In the genomic region with DNA sequence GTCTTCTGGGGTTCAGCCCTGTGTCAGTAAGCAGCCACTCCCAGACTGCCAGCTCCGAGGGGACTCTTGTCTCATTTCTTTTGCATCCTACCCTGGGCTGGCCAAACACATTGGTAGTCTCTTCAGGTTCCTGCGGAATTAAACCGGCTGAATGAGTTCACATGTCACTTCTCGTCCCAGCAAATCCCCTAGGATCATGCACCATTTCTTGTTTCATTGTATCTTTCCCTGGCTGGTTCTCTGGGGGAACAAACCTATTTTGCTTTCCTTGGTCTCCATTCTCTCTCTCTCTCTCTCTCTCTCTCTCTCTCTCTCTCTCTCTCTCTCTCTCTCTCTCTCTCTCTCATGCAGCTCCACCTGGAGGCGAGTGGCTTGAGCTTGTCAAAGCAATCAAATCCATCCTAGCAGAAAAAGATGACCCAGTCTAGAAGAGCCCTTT, we compare ENCODE assay signal across 13 mouse cellular contexts.
A peak's percentile ranks its signal among the peaks of the same experiment; 100 is the strongest.
DNase-seq lines count a peak whose midpoint lies in the region; ATAC-seq lines count a peak whose summit lies in the region.
"Had no signal": no experiment of that assay in that cellular context is flagged by ENCODE, and none has a peak within 500 bp of the region (broad histone marks: within the 10 kb centered on the region; RNA-seq: fewer than 3 reads in every experiment).

No protein-coding gene starts in this region.

- no peaks in the 10 kb centered on the region for H3K27me3 ChIP-seq in hindbrain, embryonic 12.5 days
- no peaks in the 10 kb centered on the region for H3K27me3 ChIP-seq in hindbrain, embryonic 11.5 days (ENCODE audit: control insufficient read depth, insufficient read depth, low read length)
- H3K27me3 ChIP-seq in hindbrain, embryonic 14.5 days (ENCODE audit: control insufficient read depth, insufficient read depth, low read length) = no peaks in the 10 kb centered on the region
- H3K27me3 ChIP-seq: embryonic facial prominence, embryonic 13.5 days; liver, embryonic 13.5 days had no signal

- 0 out of 2 replicates have a peak, but pooled peaks cover 3% of the 10 kb centered on the region for H3K4me1 ChIP-seq in hindbrain, embryonic 12.5 days
- H3K4me1 ChIP-seq in hindbrain, embryonic 11.5 days (replicated peaks; ENCODE audit: control insufficient read depth, insufficient read depth, low read length) = no peaks in the 10 kb centered on the region
- H3K4me1 ChIP-seq in hindbrain, embryonic 14.5 days (replicated peaks; ENCODE audit: control insufficient read depth, insufficient read depth, low read length) = 0 out of 2 replicates have a peak, but pooled peaks cover 6% of the 10 kb centered on the region

- H3K4me2 ChIP-seq in hindbrain, embryonic 12.5 days (replicated peaks) = no peak overlapping the region
- no peak overlapping the region for H3K4me2 ChIP-seq in hindbrain, embryonic 11.5 days (replicated peaks; ENCODE audit: low read depth, low read length)
- H3K4me2 ChIP-seq in hindbrain, embryonic 14.5 days (replicated peaks) = no peak overlapping the region; the same call in 1 of the 2 replicates
- H3K4me2 ChIP-seq: embryonic facial prominence, embryonic 13.5 days; liver, embryonic 13.5 days had no signal

- peak; percentile 56; the same call in 1 of the 2 replicates for ATAC-seq in hindbrain, embryonic 12.5 days (ENCODE audit: low FRiP score)
- ATAC-seq in hindbrain, embryonic 11.5 days (ENCODE audit: low FRiP score) = no peak
- ATAC-seq in hindbrain, embryonic 14.5 days (ENCODE audit: low FRiP score) = 0 out of 2 replicates have a peak, but pooled peaks have one; percentile 37

- DNase-seq in hindbrain, embryonic 11.5 days (ENCODE audit: low spot score) = no peak
- peak; percentile 24 for DNase-seq in thymus, postnatal 4 days
- no peak for DNase-seq in thymus, postnatal 0 days (ENCODE audit: low spot score)
- DNase-seq in hindbrain, embryonic 14.5 days (ENCODE audit: low spot score) = no peak
- no peak for DNase-seq in ovary, adult 18-20 months (ENCODE audit: low spot score)
- no peak for DNase-seq in embryo, embryonic 11 days
- DNase-seq: gastrocnemius, postnatal 14 days; layer of hippocampus, postnatal 36 days; liver, embryonic 13.5 days; right cerebral cortex, postnatal 4 days had no signal

- no peak overlapping the region for H3K27ac ChIP-seq in hindbrain, embryonic 12.5 days
- H3K27ac ChIP-seq in hindbrain, embryonic 11.5 days (ENCODE audit: low read depth, low read length) = no peak overlapping the region
- H3K27ac ChIP-seq in hindbrain, embryonic 14.5 days = no peak overlapping the region
- H3K27ac ChIP-seq: embryonic facial prominence, embryonic 13.5 days; liver, embryonic 13.5 days had no signal

- H3K4me3 ChIP-seq in hindbrain, embryonic 12.5 days = no peak overlapping the region
- H3K4me3 ChIP-seq in hindbrain, embryonic 11.5 days (ENCODE audit: low read depth, low read length) = no peak overlapping the region
- H3K4me3 ChIP-seq in hindbrain, embryonic 14.5 days (replicated peaks; ENCODE audit: low read length) = no peak overlapping the region
- H3K4me3 ChIP-seq: embryonic facial prominence, embryonic 13.5 days; liver, embryonic 13.5 days; myocyte had no signal

- WGBS in hindbrain, embryonic 12.5 days = 51% methylated on average over 5 of the region's 5 CpGs
- WGBS in hindbrain, embryonic 11.5 days = 65% methylated on average over 5 of the region's 5 CpGs
- 31% methylated on average over 5 of the region's 5 CpGs for WGBS in hindbrain, embryonic 14.5 days

- H3K9ac ChIP-seq in hindbrain, embryonic 12.5 days = no peak overlapping the region
- no peak overlapping the region for H3K9ac ChIP-seq in hindbrain, embryonic 11.5 days (ENCODE audit: low read depth, low read length)
- H3K9ac ChIP-seq in hindbrain, embryonic 14.5 days = no peak overlapping the region
- H3K9ac ChIP-seq: embryonic facial prominence, embryonic 13.5 days; liver, embryonic 13.5 days had no signal

- no peaks in the 10 kb centered on the region for H3K9me3 ChIP-seq in hindbrain, embryonic 12.5 days (replicated peaks)
- H3K9me3 ChIP-seq in hindbrain, embryonic 11.5 days (ENCODE audit: control insufficient read depth, low read length) = no peaks in the 10 kb centered on the region
- no peaks in the 10 kb centered on the region for H3K9me3 ChIP-seq in hindbrain, embryonic 14.5 days (ENCODE audit: control insufficient read depth, low read length)
- H3K9me3 ChIP-seq: embryonic facial prominence, embryonic 13.5 days; liver, embryonic 13.5 days had no signal

- no peaks in the 10 kb centered on the region for H3K36me3 ChIP-seq in hindbrain, embryonic 12.5 days
- H3K36me3 ChIP-seq in hindbrain, embryonic 11.5 days (ENCODE audit: control insufficient read depth, insufficient read depth, low read length) = no peaks in the 10 kb centered on the region
- no peaks in the 10 kb centered on the region for H3K36me3 ChIP-seq in hindbrain, embryonic 14.5 days (replicated peaks; ENCODE audit: control insufficient read depth, insufficient read depth)
- H3K36me3 ChIP-seq: embryonic facial prominence, embryonic 13.5 days; liver, embryonic 13.5 days had no signal
